9 mouse cellular contexts compared by ENCODE assay signal in genomic region chr9:51928116-51928515, GRCm38 (mm10). TPM values are rescaled to one million over a fixed set of nuclear protein-coding genes. Genes with fewer than 3 reads are reported as not detected.
DNase-seq lines count a peak whose midpoint lies in the region; ATAC-seq and TF ChIP-seq lines count a peak whose summit lies in the region.
"Had no signal": no experiment of that assay in that cellular context is flagged by ENCODE, and none has a peak within 500 bp of the region (broad histone marks: within the 10 kb centered on the region; RNA-seq: fewer than 3 reads in every experiment).

No protein-coding gene starts in this region.

- H3K4me3 ChIP-seq in intestine, embryonic 15.5 days (replicated peaks), result no peak overlapping the region
- no peak overlapping the region for H3K4me3 ChIP-seq in testis, adult 2 months (ENCODE audit: control insufficient read depth, low read depth, low read length)
- no peak overlapping the region for H3K4me3 ChIP-seq in forebrain, embryonic 13.5 days
- H3K4me3 ChIP-seq: forebrain, embryonic 15.5 days had no signal

- no peak overlapping the region for H3K9ac ChIP-seq in intestine, embryonic 15.5 days
- H3K9ac ChIP-seq in forebrain, embryonic 13.5 days, result no peak overlapping the region
- H3K9ac ChIP-seq: forebrain, embryonic 15.5 days had no signal

- WGBS in intestine, embryonic 15.5 days, result 28% methylated on average over 10 of the region's 10 CpGs
- 50% methylated on average over 10 of the region's 10 CpGs for WGBS in forebrain, embryonic 13.5 days

- no peak for TF ChIP-seq CTCF in testis, adult 2 months (IDR thresholded peaks at IDR 0.05; ENCODE audit: control insufficient read depth, insufficient read depth, insufficient replicate concordance, low read depth, low read length)

- peak overlapping the region; percentile 24; the same call in 1 of the 2 replicates for H3K4me2 ChIP-seq in intestine, embryonic 15.5 days (replicated peaks)
- H3K4me2 ChIP-seq in forebrain, embryonic 13.5 days, result no peak overlapping the region
- H3K4me2 ChIP-seq: forebrain, embryonic 15.5 days had no signal

- H3K27me3 ChIP-seq in intestine, embryonic 15.5 days (replicated peaks), result no peaks in the 10 kb centered on the region
- no peaks in the 10 kb centered on the region for H3K27me3 ChIP-seq in testis, adult 2 months (ENCODE audit: control insufficient read depth, insufficient read depth, low read length)
- H3K27me3 ChIP-seq in forebrain, embryonic 13.5 days, result no peaks in the 10 kb centered on the region
- H3K27me3 ChIP-seq: forebrain, embryonic 15.5 days had no signal

- no peak overlapping the region for H3K27ac ChIP-seq in intestine, embryonic 15.5 days
- peak overlapping the region; percentile 7 for H3K27ac ChIP-seq in testis, adult 2 months (ENCODE audit: control insufficient read depth, insufficient read depth, low read depth, low read length)
- no peak overlapping the region for H3K27ac ChIP-seq in forebrain, embryonic 13.5 days
- H3K27ac ChIP-seq: forebrain, embryonic 15.5 days had no signal

- no peak for ATAC-seq in cerebellum, adult (ENCODE audit: insufficient number of reproducible peaks, low FRiP score, low TSS enrichment)
- no peak; the same call in 1 of the 2 replicates for ATAC-seq in intestine, embryonic 15.5 days
- no peak for ATAC-seq in forebrain, embryonic 13.5 days
- ATAC-seq: forebrain, embryonic 15.5 days had no signal

- H3K9me3 ChIP-seq in intestine, embryonic 15.5 days, result no peaks in the 10 kb centered on the region
- H3K9me3 ChIP-seq in forebrain, embryonic 13.5 days (replicated peaks), result no peaks in the 10 kb centered on the region
- H3K9me3 ChIP-seq: forebrain, embryonic 15.5 days had no signal

- H3K36me3 ChIP-seq in intestine, embryonic 15.5 days, result no peaks in the 10 kb centered on the region
- no peaks in the 10 kb centered on the region for H3K36me3 ChIP-seq in testis, adult 2 months (ENCODE audit: control insufficient read depth, insufficient read depth, low read length)
- no peaks in the 10 kb centered on the region for H3K36me3 ChIP-seq in forebrain, embryonic 13.5 days (ENCODE audit: poor library complexity, severe bottlenecking)
- H3K36me3 ChIP-seq: forebrain, embryonic 15.5 days had no signal

- peaks cover 5% of the 10 kb centered on the region; the same call in 1 of the 2 replicates for H3K4me1 ChIP-seq in intestine, embryonic 15.5 days (replicated peaks)
- peaks cover 2% of the 10 kb centered on the region; the same call in 1 of the 2 replicates for H3K4me1 ChIP-seq in testis, adult 2 months (ENCODE audit: control insufficient read depth, insufficient read depth, low read length)
- H3K4me1 ChIP-seq in forebrain, embryonic 13.5 days, result no peaks in the 10 kb centered on the region
- H3K4me1 ChIP-seq: forebrain, embryonic 15.5 days had no signal

- TF ChIP-seq POLR2A in testis, adult 2 months (IDR thresholded peaks at IDR 0.05; ENCODE audit: control insufficient read depth, low read depth, low read length), result no peak

- DNase-seq in cerebellum, postnatal 36 days, result peak; percentile 6 to 15
- peak; percentile 50 for DNase-seq in lung, postnatal 10 days
- DNase-seq in lung, postnatal 14 days, result no peak
- no peak for DNase-seq in adrenal gland, postnatal 36 days

RNA-seq across cellular contexts. Expression of gene Fdx1, which starts 35.2 kb away (rescaled TPM):
- polyA plus RNA-seq in intestine, embryonic 15.5 days (2015; fragmentation: Nextera tagmentation; extraction: Ambion mirVana), result 78.0 and 89.6 TPM in 2 replicates
- 57.4 and 58.6 TPM in 2 replicates for polyA plus RNA-seq in testis, adult 2 months (2012; rRNA removed)
- total RNA-seq in adrenal gland, postnatal 36 days (2021), result 1,000 to 10,000 TPM; 2,132 to 4,124 TPM
- polyA plus RNA-seq in forebrain, embryonic 13.5 days (2015; fragmentation: Nextera tagmentation; extraction: Ambion mirVana), result 41.3 and 49.4 TPM in 2 replicates

Comparison
In these comparisons a context has a peak if more than half of its experiments do, and no peak if none do; other contexts are left out.
1. DNase-seq: peak in cerebellum, postnatal 36 days (2 of 2) and lung, postnatal 10 days (single experiment); none in lung, postnatal 14 days (single experiment) and adrenal gland, postnatal 36 days (0 of 2).